Mouse (Mus musculus) myocyte (in vitro differentiated cells): Measurements from ENCODE around the gene Olfr1278.

Source experiments
- CEBPB ChIP-seq: IDR thresholded peaks from 2 replicates; pipeline ENCODE4 v1.6.1; 2011; ENCODE audit warnings: mild to moderate bottlenecking, moderate library complexity; ENCODE audit not compliant: poor library complexity, insufficient read depth, severe bottlenecking
- E2F4 ChIP-seq: IDR thresholded peaks from one replicate; pipeline ENCODE4 v1.6.1; 2011; ENCODE audit warnings: mild to moderate bottlenecking, control low read depth, moderate library complexity; ENCODE audit not compliant: insufficient read depth
- MAX ChIP-seq: IDR thresholded peaks from one replicate; pipeline ENCODE4 v1.6.1; 2011; ENCODE audit warnings: low read depth, mild to moderate bottlenecking, control low read depth
- MYOG ChIP-seq, 3 experiments: IDR thresholded peaks; one replicate each; pipeline ENCODE4 v1.6.1; 2011; ENCODE audit warnings: control low read depth in 2 of 3, low read depth in 2 of 3, mild to moderate bottlenecking in 2 of 3; ENCODE audit not compliant: insufficient read length in 2 of 3, control insufficient read depth in 1 of 3, insufficient read depth in 1 of 3
- POLR2A ChIP-seq: IDR thresholded peaks from one replicate; pipeline ENCODE4 v1.6.1; 2011; ENCODE audit warnings: low read depth, mild to moderate bottlenecking, control low read depth, moderate library complexity; ENCODE audit not compliant: insufficient read length
- POLR2AphosphoS2 ChIP-seq: IDR thresholded peaks from one replicate; pipeline ENCODE4 v1.6.1; 2011; ENCODE audit warnings: low read depth, control low read depth; ENCODE audit not compliant: insufficient read length
- SRF ChIP-seq: IDR thresholded peaks from one replicate; pipeline ENCODE4 v1.6.1; 2011; ENCODE audit warnings: low read depth; ENCODE audit not compliant: control insufficient read depth, insufficient read length
- TCF3 ChIP-seq: IDR thresholded peaks from one replicate; pipeline ENCODE4 v1.6.1; 2011; ENCODE audit warnings: low read depth, control low read depth; ENCODE audit not compliant: insufficient read length
- USF1 ChIP-seq: IDR thresholded peaks from one replicate; pipeline ENCODE4 v1.6.1; 2011; ENCODE audit warnings: low read depth, mild to moderate bottlenecking, control low read depth, moderate library complexity

DNA sequence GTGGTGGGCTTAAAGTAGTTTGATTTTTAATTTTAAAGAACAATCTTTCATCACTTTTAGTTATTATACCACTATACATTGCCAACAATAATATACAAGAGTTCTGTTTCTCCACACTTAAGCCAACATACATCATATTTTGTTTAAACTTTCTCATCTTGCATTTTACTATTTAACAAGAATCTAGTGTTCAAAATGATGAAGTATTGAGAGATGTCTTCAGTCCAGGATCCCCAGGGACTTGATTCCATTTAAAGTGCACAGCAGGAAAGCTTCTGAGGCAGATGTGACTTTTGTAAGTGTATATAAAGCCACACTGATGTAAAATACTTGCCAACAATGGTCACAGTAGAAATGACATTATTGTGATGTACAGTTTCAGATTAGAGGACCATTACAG is 23.8 kb downstream of the Olfr1278 start, which contains the start of gene Olfr1280:
- TF ChIP-seq E2F4: no peak
- no peak for TF ChIP-seq POLR2A
- TF ChIP-seq MYOG (IDR thresholded peaks at IDR 0.05; ENCODE audit: control insufficient read depth in 1 of 3, insufficient read depth in 1 of 3, insufficient read length in 2 of 3, low read depth in 2 of 3): no peak
- TF ChIP-seq USF1: no peak
- TF ChIP-seq SRF: no peak
- no peak for TF ChIP-seq TCF3
- TF ChIP-seq CEBPB: no peak
- TF ChIP-seq MAX: no peak
- TF ChIP-seq POLR2AphosphoS2: no peak
